Mouse (Mus musculus) midbrain, postnatal 0 days (tissue): ENCODE results near the gene Gm35315. TPM values are rescaled to one million over a fixed set of nuclear protein-coding genes. Genes with fewer than 3 reads are reported as not detected.
A peak's percentile ranks its signal among the peaks of the same experiment; 100 is the strongest.
"Not testable (repeated sequence)": the region's sequence is repeated elsewhere in the genome, so short reads cannot be mapped to it uniquely, and the experiment has no call there.

Experiments
- ATAC-seq: fragments of 200-750 bp; cut with Nextera tagmentation; 2 replicates; pipeline ENCODE4 v1.8.0; 2017; ENCODE audit warnings: moderate number of reproducible peaks, mild to moderate bottlenecking, moderate TSS enrichment, moderate library complexity; ENCODE audit not compliant: low FRiP score
- DNase-seq: peaks from one replicate; pipeline ENCODE4 v3.0.0-alpha.2; 2015; ENCODE audit warnings: low spot score
- H3K27ac ChIP-seq: fragments of 300-500 bp; sonication (generic); 2 replicates; pipeline ENCODE4 v1.5.1; 2014; ENCODE audit warnings: low read depth, mild to moderate bottlenecking, low read length, mixed read lengths
- H3K27me3 ChIP-seq: fragments of 300-500 bp; sonication (generic); 2 replicates; pipeline ENCODE4 v1.6.1; 2014; ENCODE audit warnings: low read length, control low read depth, mixed read lengths; ENCODE audit not compliant: insufficient read depth
- H3K36me3 ChIP-seq: fragments of 300-500 bp; sonication (generic); 2 replicates; pipeline ENCODE4 v1.6.1; 2014; ENCODE audit warnings: low read length, control low read depth, mixed read lengths; ENCODE audit not compliant: insufficient read depth
- H3K4me1 ChIP-seq: fragments of 300-500 bp; sonication (generic); 2 replicates; pipeline ENCODE4 v1.6.1; 2014; ENCODE audit warnings: mild to moderate bottlenecking, control low read depth, antibody characterized with exemption, low read length, mixed read lengths; ENCODE audit not compliant: insufficient read depth
- H3K4me2 ChIP-seq: fragments of 300-500 bp; sonication (generic); 2 replicates; pipeline ENCODE4 v1.6.1; 2014; ENCODE audit warnings: low read depth, mild to moderate bottlenecking, low read length, mixed read lengths; ENCODE audit not compliant: poor library complexity, severe bottlenecking
- H3K4me3 ChIP-seq: fragments of 300-500 bp; sonication (generic); 2 replicates; pipeline ENCODE4 v1.5.1; 2014; ENCODE audit warnings: low read depth, mild to moderate bottlenecking, low read length, moderate library complexity
- H3K9ac ChIP-seq: fragments of 300-500 bp; sonication (generic); replicated peaks from 2 replicates; pipeline ENCODE4 v1.6.1; 2014; ENCODE audit warnings: mild to moderate bottlenecking, low read length, moderate library complexity, mixed read lengths; ENCODE audit not compliant: poor library complexity, severe bottlenecking
- H3K9me3 ChIP-seq: fragments of 300-500 bp; sonication (generic); 2 replicates; pipeline ENCODE4 v1.6.1; 2016; ENCODE audit warnings: low read length, control low read depth
- CTCF ChIP-seq: IDR thresholded peaks from 2 replicates; pipeline ENCODE4 v1.5.1; 2016; ENCODE audit warnings: antibody characterized with exemption, mild to moderate bottlenecking
- WGBS: fragments of 180-500 bp; shearing (Covaris S2); extraction: QIAGEN DNeasy Blood & Tissue Kit; methylation state at CpG from one replicate; pipeline ENCODE4 v1.1.7; 2014; 5-methylcytosine and 5-hydroxymethylcytosine counted together
- polyA plus RNA-seq: library from polyadenylated mRNA; unstranded; fragments of >200 nt; fragmentation: Nextera tagmentation; extraction: Ambion mirVana; gene quantifications from 2 replicates; pipeline ENCODE4 v1.2.1, GENCODE M21; 2015
- total RNA-seq: library from RNA; depleted of rRNA; stranded (reverse); fragments of >200 nt; gene quantifications from 2 replicates; pipeline ENCODE4 v1.2.3, GENCODE M21; 2014; rRNA removed

Gm35315 gene
- total and polyA plus RNA-seq, 2 experiments from 2014 or later, result 0.39 to 0.88 TPM

- no peaks in the 10 kb centered on the region for H3K27me3 ChIP-seq
- H3K4me1 ChIP-seq, result no peaks in the 10 kb centered on the region
- H3K9me3 ChIP-seq, result peaks cover 6% of the 10 kb centered on the region; the same call in 1 of the 2 replicates
- no peak overlapping the region for H3K4me2 ChIP-seq
- ATAC-seq (no peak), DNase-seq (no peak)
- WGBS, result 84% methylated on average over 4 of the region's 4 CpGs
- no peak overlapping the region for H3K4me3 ChIP-seq
- H3K36me3 ChIP-seq, result no peaks in the 10 kb centered on the region
- H3K9ac ChIP-seq, result no peak overlapping the region
- no peak overlapping the region for H3K27ac ChIP-seq
- no peak for TF ChIP-seq CTCF
Measured at GRCm38 (mm10) chr5:110082961-110083360, 11.3 kb downstream of the Gm35315 start.

GRCm38 (mm10) chr5:110072413-110072812, 21.8 kb downstream of the Gm35315 start, which contains the start of gene Gm17655:
Gm17655 (minus strand) TSS chr5:110072513.
- H3K27ac ChIP-seq, DNase-seq, H3K4me2 ChIP-seq, H3K4me1 ChIP-seq, H3K9ac ChIP-seq, H3K27me3 ChIP-seq, ATAC-seq, H3K4me3 ChIP-seq, H3K36me3 ChIP-seq: not testable (repeated sequence)
- H3K9me3 ChIP-seq, result peaks cover 27% of the 10 kb centered on the region
- WGBS, result 94% methylated on average over 2 of the region's 2 CpGs

- DNase-seq (peak; percentile 83), ATAC-seq (peak; percentile 95)
- Histone ChIP-seq H3K27me3 (no peaks in the 10 kb centered on the region), H3K9ac (0 out of 2 replicates have a peak overlapping the region, but pooled peaks have one; percentile 14), H3K9me3 (0 out of 2 replicates have a peak, but pooled peaks cover 5% of the 10 kb centered on the region), H3K4me2 (peak overlapping the region; percentile 46), H3K4me3 (peak overlapping the region; percentile 37), H3K36me3 (no peaks in the 10 kb centered on the region), H3K4me1 (no peaks in the 10 kb centered on the region), H3K27ac (no peak overlapping the region)
- no peak for TF ChIP-seq CTCF
- WGBS, result 5% methylated on average over 19 of the region's 19 CpGs
Measured at GRCm38 (mm10) chr5:110057637-110058408, 36.4 kb downstream of the Gm35315 start.

Other genes starting within 250 kb of the Gm35315 start
- gene Gm15446, start 171.0 kb downstream of the Gm35315 start, total RNA-seq, result 4.1 and 9.9 TPM in 2 replicates
- gene Gm15446, start 171.0 kb downstream of the Gm35315 start, polyA plus RNA-seq, result 0.31 and 0.49 TPM in 2 replicates
- 9.6 and 24.9 TPM in 2 replicates for gene Zfp932, start 97.9 kb downstream of the Gm35315 start, total RNA-seq
- gene Zfp932, start 97.9 kb downstream of the Gm35315 start, polyA plus RNA-seq, result 14.1 and 16.7 TPM in 2 replicates
- gene Gm17655, start 21.9 kb downstream of the Gm35315 start, total RNA-seq, result not detected in 2 replicates
- gene Gm17655, start 21.9 kb downstream of the Gm35315 start, polyA plus RNA-seq, result 2.7 and 2.8 TPM in 2 replicates
- 20.9 and 21.6 TPM in 2 replicates for gene Plcxd1, start 5.5 kb upstream of the Gm35315 start, total RNA-seq
- gene Plcxd1, start 5.5 kb upstream of the Gm35315 start, polyA plus RNA-seq, result 10.0 and 10.5 TPM in 2 replicates
- 119 and 135 TPM in 2 replicates for gene Gtpbp6, start 13.8 kb upstream of the Gm35315 start, total RNA-seq
- 57.5 and 65.3 TPM in 2 replicates for gene Gtpbp6, start 13.8 kb upstream of the Gm35315 start, polyA plus RNA-seq
- 10.9 and 16.4 TPM in 2 replicates for gene Zfp605, start 15.7 kb upstream of the Gm35315 start, total RNA-seq
- 14.7 and 16.8 TPM in 2 replicates for gene Zfp605, start 15.7 kb upstream of the Gm35315 start, polyA plus RNA-seq
- gene Chfr, start 41.4 kb upstream of the Gm35315 start, total RNA-seq, result 58.0 and 70.8 TPM in 2 replicates
- 62.5 and 62.6 TPM in 2 replicates for gene Chfr, start 41.4 kb upstream of the Gm35315 start, polyA plus RNA-seq
- gene Golga3, start 82.3 kb upstream of the Gm35315 start, total RNA-seq, result 23.4 and 24.7 TPM in 2 replicates
- 18.9 and 20.1 TPM in 2 replicates for gene Golga3, start 82.3 kb upstream of the Gm35315 start, polyA plus RNA-seq
- 27.9 and 30.7 TPM in 2 replicates for gene Ankle2, start 136.6 kb upstream of the Gm35315 start, total RNA-seq
- gene Ankle2, start 136.6 kb upstream of the Gm35315 start, polyA plus RNA-seq, result 15.4 and 17.1 TPM in 2 replicates
- gene Pgam5, start 175.5 kb upstream of the Gm35315 start, total RNA-seq, result 156 and 164 TPM in 2 replicates
- 117 and 119 TPM in 2 replicates for gene Pgam5, start 175.5 kb upstream of the Gm35315 start, polyA plus RNA-seq
- gene Pxmp2, start 191.8 kb upstream of the Gm35315 start, total RNA-seq, result 7.8 and 9.1 TPM in 2 replicates
- 16.3 and 16.7 TPM in 2 replicates for gene Pxmp2, start 191.8 kb upstream of the Gm35315 start, polyA plus RNA-seq
- gene Pole, start 191.9 kb upstream of the Gm35315 start, total RNA-seq, result 7.9 and 10.2 TPM in 2 replicates
- 2.2 and 3.1 TPM in 2 replicates for gene Pole, start 191.9 kb upstream of the Gm35315 start, polyA plus RNA-seq
- 10.6 and 11.9 TPM in 2 replicates for gene P2rx2, start 248.8 kb upstream of the Gm35315 start, total RNA-seq
- gene P2rx2, start 248.8 kb upstream of the Gm35315 start, polyA plus RNA-seq, result 10.7 and 13.4 TPM in 2 replicates